Mouse (Mus musculus): ENCODE measurements around the gene Gm4779. TPM values are rescaled to one million over a fixed set of nuclear protein-coding genes. Genes with fewer than 3 reads are reported as not detected.

Gene Gm4779
- polyA plus RNA-seq, 1 experiment: 15.0 TPM

DNA sequence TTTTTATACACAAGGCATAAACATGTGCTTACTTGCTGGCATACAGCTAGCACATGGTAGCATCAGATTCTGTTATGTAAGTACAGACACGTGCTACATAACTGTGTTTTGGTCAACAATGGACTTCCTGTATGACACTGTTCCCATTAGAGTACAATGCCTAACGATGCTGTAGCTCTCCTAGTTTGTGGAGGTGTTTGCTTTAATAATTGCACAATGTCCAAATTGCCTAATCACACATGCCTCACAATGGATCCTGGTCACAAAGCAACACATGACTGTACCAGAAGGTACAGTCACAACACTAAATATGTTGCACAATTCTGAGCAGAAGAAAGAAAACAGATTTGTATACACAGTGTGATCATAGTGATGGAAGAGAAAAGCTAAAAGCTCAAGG, 24.7 kb downstream of the Gm4779 start:
- Histone ChIP-seq H3K36me3 (ENCODE audit: control insufficient read depth, insufficient read depth, low read length) (no peaks in the 10 kb centered on the region), H3K27me3 (ENCODE audit: control insufficient read depth, insufficient read depth, low read length) (no peaks in the 10 kb centered on the region), H3K27ac (ENCODE audit: control insufficient read depth, insufficient read depth, low read depth, low read length) (no peak overlapping the region), H3K4me1 (ENCODE audit: control insufficient read depth, insufficient read depth, low read length) (no peaks in the 10 kb centered on the region), H3K4me3 (ENCODE audit: control insufficient read depth, low read depth, low read length) (no peak overlapping the region)
- TF ChIP-seq CTCF (IDR thresholded peaks at IDR 0.05; ENCODE audit: control insufficient read depth, insufficient read depth, insufficient replicate concordance, low read depth, low read length): no peak
- TF ChIP-seq POLR2A (IDR thresholded peaks at IDR 0.05; ENCODE audit: control insufficient read depth, low read depth, low read length): no peak

DNA sequence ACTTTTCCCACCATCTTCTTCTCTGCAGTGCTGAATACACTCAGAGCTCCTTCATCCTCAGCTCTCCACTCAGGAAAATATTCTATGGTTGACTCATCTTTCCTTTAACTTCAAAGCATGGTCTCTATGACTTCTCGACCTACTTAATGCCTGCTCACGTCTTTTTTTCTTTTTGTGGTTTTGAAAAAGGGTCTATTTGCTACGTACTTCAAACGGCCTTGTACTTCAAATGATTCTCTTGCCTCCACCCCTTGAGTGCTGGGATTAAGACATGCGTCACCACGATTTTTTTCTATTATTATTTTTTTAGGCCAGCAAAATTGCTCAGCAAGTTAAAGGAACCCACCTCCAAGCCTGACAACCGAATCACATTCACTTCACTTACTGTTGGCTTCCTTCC, 26.9 kb downstream of the Gm4779 start:
- Histone ChIP-seq H3K27ac (ENCODE audit: control insufficient read depth, insufficient read depth, low read depth, low read length) (no peak overlapping the region), H3K36me3 (ENCODE audit: control insufficient read depth, insufficient read depth, low read length) (no peaks in the 10 kb centered on the region), H3K4me3 (ENCODE audit: control insufficient read depth, low read depth, low read length) (no peak overlapping the region), H3K27me3 (ENCODE audit: control insufficient read depth, insufficient read depth, low read length) (no peaks in the 10 kb centered on the region), H3K4me1 (ENCODE audit: control insufficient read depth, insufficient read depth, low read length) (no peaks in the 10 kb centered on the region)
- TF ChIP-seq CTCF (IDR thresholded peaks at IDR 0.05; ENCODE audit: control insufficient read depth, insufficient read depth, insufficient replicate concordance, low read depth, low read length): no peak
- TF ChIP-seq POLR2A (IDR thresholded peaks at IDR 0.05; ENCODE audit: control insufficient read depth, low read depth, low read length): no peak

DNA sequence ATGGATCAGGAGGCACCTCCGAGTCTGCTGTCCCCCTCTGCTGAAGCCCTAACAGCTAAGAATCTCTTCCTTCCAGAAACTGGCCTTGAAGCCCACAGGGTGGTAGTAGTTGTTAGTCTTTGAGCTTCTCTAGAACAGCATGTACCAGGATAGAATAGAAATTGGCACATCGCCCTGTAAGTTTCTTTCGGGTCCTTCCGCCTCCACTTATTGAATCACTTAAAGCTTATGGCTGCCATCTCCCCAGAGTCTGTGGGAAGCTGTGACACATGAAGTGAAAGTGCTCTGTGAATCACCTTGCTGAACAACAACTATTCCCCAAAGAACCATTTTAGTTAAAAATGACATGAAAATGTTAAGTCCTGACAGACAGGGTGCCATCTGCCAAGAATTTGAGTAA, 29.1 kb downstream of the Gm4779 start:
- Histone ChIP-seq H3K4me1 (ENCODE audit: control insufficient read depth, insufficient read depth, low read length) (no peaks in the 10 kb centered on the region), H3K27ac (ENCODE audit: control insufficient read depth, insufficient read depth, low read depth, low read length) (no peak overlapping the region), H3K36me3 (ENCODE audit: control insufficient read depth, insufficient read depth, low read length) (no peaks in the 10 kb centered on the region), H3K4me3 (ENCODE audit: control insufficient read depth, low read depth, low read length) (no peak overlapping the region), H3K27me3 (ENCODE audit: control insufficient read depth, insufficient read depth, low read length) (no peaks in the 10 kb centered on the region)
- TF ChIP-seq CTCF (IDR thresholded peaks at IDR 0.05; ENCODE audit: control insufficient read depth, insufficient read depth, insufficient replicate concordance, low read depth, low read length) (no peak), POLR2A (IDR thresholded peaks at IDR 0.05; ENCODE audit: control insufficient read depth, low read depth, low read length) (no peak)

DNA sequence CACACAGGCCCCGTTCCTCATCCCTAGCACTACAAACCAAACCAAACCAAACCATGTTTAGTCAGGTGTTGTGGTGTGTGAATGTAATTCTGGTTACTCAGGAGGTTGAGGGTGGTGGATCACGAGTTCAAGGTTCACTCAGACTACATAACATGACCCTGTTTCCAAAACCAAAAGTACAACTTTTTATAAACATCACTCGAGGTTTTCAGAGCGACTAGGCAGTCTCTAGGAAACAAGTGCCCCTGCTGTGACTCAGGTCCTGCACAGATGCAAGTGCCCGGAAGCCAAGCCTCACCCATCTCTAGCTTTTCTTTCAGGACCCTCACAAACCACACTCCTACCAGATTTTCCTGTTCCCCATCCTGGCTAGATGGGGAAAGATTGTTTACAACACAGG, 29.6 kb downstream of the Gm4779 start:
- Histone ChIP-seq H3K4me1 (ENCODE audit: control insufficient read depth, insufficient read depth, low read length) (no peaks in the 10 kb centered on the region), H3K4me3 (ENCODE audit: control insufficient read depth, low read depth, low read length) (no peak overlapping the region), H3K36me3 (ENCODE audit: control insufficient read depth, insufficient read depth, low read length) (no peaks in the 10 kb centered on the region), H3K27me3 (ENCODE audit: control insufficient read depth, insufficient read depth, low read length) (no peaks in the 10 kb centered on the region), H3K27ac (ENCODE audit: control insufficient read depth, insufficient read depth, low read depth, low read length) (no peak overlapping the region)
- TF ChIP-seq CTCF (IDR thresholded peaks at IDR 0.05; ENCODE audit: control insufficient read depth, insufficient read depth, insufficient replicate concordance, low read depth, low read length): no peak
- no peak for TF ChIP-seq POLR2A (IDR thresholded peaks at IDR 0.05; ENCODE audit: control insufficient read depth, low read depth, low read length)

DNA sequence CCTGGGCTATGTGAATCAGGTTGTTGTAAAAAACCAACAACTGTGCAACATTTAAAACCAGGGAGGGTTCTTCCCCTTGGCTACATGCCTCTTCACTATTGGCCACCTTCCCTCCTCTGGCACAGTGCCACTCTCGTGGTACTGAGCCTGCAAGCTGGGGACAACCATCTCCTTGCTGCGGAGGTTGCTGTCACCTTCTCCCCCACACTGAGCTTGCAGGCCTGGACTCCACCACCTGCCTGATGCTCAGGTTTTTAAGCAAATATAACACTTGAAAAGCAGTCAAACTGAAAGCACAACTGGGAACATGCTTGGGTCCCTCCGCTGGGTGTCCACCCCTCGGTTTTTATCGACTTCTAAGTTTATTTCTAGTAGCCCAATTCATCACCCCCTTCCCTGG, 39.7 kb downstream of the Gm4779 start:
- Histone ChIP-seq H3K27ac (ENCODE audit: control insufficient read depth, insufficient read depth, low read depth, low read length) (no peak overlapping the region), H3K4me3 (ENCODE audit: control insufficient read depth, low read depth, low read length) (no peak overlapping the region), H3K4me1 (ENCODE audit: control insufficient read depth, insufficient read depth, low read length) (no peaks in the 10 kb centered on the region), H3K27me3 (ENCODE audit: control insufficient read depth, insufficient read depth, low read length) (no peaks in the 10 kb centered on the region), H3K36me3 (ENCODE audit: control insufficient read depth, insufficient read depth, low read length) (no peaks in the 10 kb centered on the region)
- TF ChIP-seq POLR2A (IDR thresholded peaks at IDR 0.05; ENCODE audit: control insufficient read depth, low read depth, low read length) (no peak), CTCF (IDR thresholded peaks at IDR 0.05; ENCODE audit: control insufficient read depth, insufficient read depth, insufficient replicate concordance, low read depth, low read length) (no peak)

DNA sequence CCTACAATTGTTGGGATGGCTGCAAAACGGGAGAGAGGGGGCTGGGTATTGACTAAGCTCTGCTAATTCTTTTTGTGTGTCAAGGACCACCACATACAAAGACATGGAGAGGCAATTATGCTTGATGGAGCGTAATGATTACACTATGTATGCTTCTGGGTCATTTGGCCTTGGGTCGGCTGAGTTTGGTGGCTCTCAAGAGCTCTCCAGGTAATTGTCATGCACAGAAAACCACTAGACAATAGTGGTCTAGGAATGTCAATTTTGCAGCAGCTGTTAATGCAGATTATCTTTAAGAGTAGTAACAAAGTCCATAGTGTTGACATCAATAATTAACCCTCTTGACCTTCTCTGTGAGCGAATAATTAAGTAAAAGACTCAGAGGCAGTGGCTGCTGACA, 44.1 kb downstream of the Gm4779 start:
- Histone ChIP-seq H3K36me3 (ENCODE audit: control insufficient read depth, insufficient read depth, low read length) (no peaks in the 10 kb centered on the region), H3K4me1 (ENCODE audit: control insufficient read depth, insufficient read depth, low read length) (no peaks in the 10 kb centered on the region), H3K27ac (ENCODE audit: control insufficient read depth, insufficient read depth, low read depth, low read length) (no peak overlapping the region), H3K27me3 (ENCODE audit: control insufficient read depth, insufficient read depth, low read length) (no peaks in the 10 kb centered on the region), H3K4me3 (ENCODE audit: control insufficient read depth, low read depth, low read length) (no peak overlapping the region)
- no peak for TF ChIP-seq POLR2A (IDR thresholded peaks at IDR 0.05; ENCODE audit: control insufficient read depth, low read depth, low read length)
- TF ChIP-seq CTCF (IDR thresholded peaks at IDR 0.05; ENCODE audit: control insufficient read depth, insufficient read depth, insufficient replicate concordance, low read depth, low read length): no peak

DNA sequence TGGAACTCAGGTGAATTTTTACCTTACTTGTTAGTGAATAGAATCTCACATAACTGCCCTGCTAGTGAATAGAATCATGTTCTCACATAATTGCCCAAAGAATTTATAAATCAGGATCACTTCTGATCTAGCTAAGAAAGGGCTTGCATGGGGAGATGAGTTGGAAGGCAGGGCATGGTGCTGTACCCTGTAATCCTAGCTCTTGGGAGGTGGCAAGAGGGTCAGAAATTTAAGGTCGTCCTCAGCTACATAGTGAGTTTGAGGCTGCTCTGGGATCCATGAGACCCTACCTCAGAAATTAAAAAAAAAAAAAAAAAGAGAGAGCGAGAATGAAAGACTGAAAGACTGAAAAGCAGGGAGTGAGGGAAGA, 53.2 kb downstream of the Gm4779 start:
- H3K27ac ChIP-seq (ENCODE audit: control insufficient read depth, insufficient read depth, low read depth, low read length): no peak overlapping the region

More for the DNA sequence above, 53.2 kb downstream of the Gm4779 start:
- TF ChIP-seq POLR2A (IDR thresholded peaks at IDR 0.05; ENCODE audit: control insufficient read depth, low read depth, low read length) (no peak), CTCF (IDR thresholded peaks at IDR 0.05; ENCODE audit: control insufficient read depth, insufficient read depth, insufficient replicate concordance, low read depth, low read length) (no peak)
- Histone ChIP-seq H3K36me3 (ENCODE audit: control insufficient read depth, insufficient read depth, low read length) (no peaks in the 10 kb centered on the region), H3K27me3 (ENCODE audit: control insufficient read depth, insufficient read depth, low read length) (no peaks in the 10 kb centered on the region), H3K4me1 (ENCODE audit: control insufficient read depth, insufficient read depth, low read length) (no peaks in the 10 kb centered on the region), H3K4me3 (ENCODE audit: control insufficient read depth, low read depth, low read length) (peak overlapping the region; percentile 13; the same call in 1 of the 2 replicates)

All from testis, adult 2 months (tissue).